Mouse (Mus musculus): ENCODE measurements around the gene Rps28. TPM values are rescaled to one million over a fixed set of nuclear protein-coding genes. Genes with fewer than 3 reads are reported as not detected.

The Rps28 gene
- polyA plus RNA-seq, 1 experiment from 2014 or later, result 613 TPM

Other genes with a start within 250 kb of the Rps28 start
- gene Zfp414, start 195.5 kb downstream of the Rps28 start, polyA plus RNA-seq (2016; fragmentation: Nextera tagmentation; extraction: Ambion mirVana), result 47.3 and 57.7 TPM in 2 replicates
- 0.63 and 0.84 TPM in 2 replicates for gene Pram1, start 186.5 kb downstream of the Rps28 start, polyA plus RNA-seq (2016; fragmentation: Nextera tagmentation; extraction: Ambion mirVana)
- 441 and 462 TPM in 2 replicates for gene Hnrnpm, start 137.7 kb downstream of the Rps28 start, polyA plus RNA-seq (2016; fragmentation: Nextera tagmentation; extraction: Ambion mirVana)
- gene March2, start 105.9 kb downstream of the Rps28 start, polyA plus RNA-seq (2016; fragmentation: Nextera tagmentation; extraction: Ambion mirVana), result 46.7 and 52.2 TPM in 2 replicates
- 422 and 447 TPM in 2 replicates for gene Rab11b, start 64.0 kb downstream of the Rps28 start, polyA plus RNA-seq (2016; fragmentation: Nextera tagmentation; extraction: Ambion mirVana)
- 21.1 and 28.3 TPM in 2 replicates for gene Angptl4, start 42.7 kb downstream of the Rps28 start, polyA plus RNA-seq (2016; fragmentation: Nextera tagmentation; extraction: Ambion mirVana)
- gene Kank3, start 14.0 kb downstream of the Rps28 start, polyA plus RNA-seq (2016; fragmentation: Nextera tagmentation; extraction: Ambion mirVana), result 25.5 and 31.9 TPM in 2 replicates
- 436 and 454 TPM in 2 replicates for gene Ndufa7, start within 50 bp of the Rps28 start, polyA plus RNA-seq (2016; fragmentation: Nextera tagmentation; extraction: Ambion mirVana)
- 59.8 and 63.5 TPM in 2 replicates for gene Cd320, start 18.5 kb upstream of the Rps28 start, polyA plus RNA-seq (2016; fragmentation: Nextera tagmentation; extraction: Ambion mirVana)
- gene Gm7029, start 49.3 kb upstream of the Rps28 start, polyA plus RNA-seq (2016; fragmentation: Nextera tagmentation; extraction: Ambion mirVana), result not detected in 2 replicates
- gene Kifc1, start 66.1 kb upstream of the Rps28 start, polyA plus RNA-seq (2016; fragmentation: Nextera tagmentation; extraction: Ambion mirVana), result 3.8 and 4.4 TPM in 2 replicates
- gene Platr17, start 80.6 kb upstream of the Rps28 start, polyA plus RNA-seq (2016; fragmentation: Nextera tagmentation; extraction: Ambion mirVana), result 0.23 and 0.38 TPM in 2 replicates
- 64.6 and 66.2 TPM in 2 replicates for gene Daxx, start 84.9 kb upstream of the Rps28 start, polyA plus RNA-seq (2016; fragmentation: Nextera tagmentation; extraction: Ambion mirVana)
- gene Tapbp, start 91.3 kb upstream of the Rps28 start, polyA plus RNA-seq (2016; fragmentation: Nextera tagmentation; extraction: Ambion mirVana), result 19.1 and 21.9 TPM in 2 replicates
- 21.8 and 25.3 TPM in 2 replicates for gene Zbtb22, start 91.3 kb upstream of the Rps28 start, polyA plus RNA-seq (2016; fragmentation: Nextera tagmentation; extraction: Ambion mirVana)
- gene Rgl2, start 105.0 kb upstream of the Rps28 start, polyA plus RNA-seq (2016; fragmentation: Nextera tagmentation; extraction: Ambion mirVana), result 69.9 and 74.3 TPM in 2 replicates
- gene Pfdn6, start 115.8 kb upstream of the Rps28 start, polyA plus RNA-seq (2016; fragmentation: Nextera tagmentation; extraction: Ambion mirVana), result 188 and 203 TPM in 2 replicates
- 37.5 and 37.7 TPM in 2 replicates for gene Wdr46, start 116.1 kb upstream of the Rps28 start, polyA plus RNA-seq (2016; fragmentation: Nextera tagmentation; extraction: Ambion mirVana)
- 8.1 and 8.7 TPM in 2 replicates for gene B3galt4, start 126.9 kb upstream of the Rps28 start, polyA plus RNA-seq (2016; fragmentation: Nextera tagmentation; extraction: Ambion mirVana)
- 67.0 and 70.9 TPM in 2 replicates for gene Vps52, start 131.2 kb upstream of the Rps28 start, polyA plus RNA-seq (2016; fragmentation: Nextera tagmentation; extraction: Ambion mirVana)
- gene Rps18, start 131.4 kb upstream of the Rps28 start, polyA plus RNA-seq (2016; fragmentation: Nextera tagmentation; extraction: Ambion mirVana), result 891 and 909 TPM in 2 replicates
- gene H2-K1, start 175.8 kb upstream of the Rps28 start, polyA plus RNA-seq (2016; fragmentation: Nextera tagmentation; extraction: Ambion mirVana), result 26.8 and 28.4 TPM in 2 replicates
- gene Ring1, start 200.1 kb upstream of the Rps28 start, polyA plus RNA-seq (2016; fragmentation: Nextera tagmentation; extraction: Ambion mirVana), result 25.2 and 27.0 TPM in 2 replicates
- gene H2-Ke6, start 203.5 kb upstream of the Rps28 start, polyA plus RNA-seq (2016; fragmentation: Nextera tagmentation; extraction: Ambion mirVana), result 110 and 131 TPM in 2 replicates
- gene Slc39a7, start 207.1 kb upstream of the Rps28 start, polyA plus RNA-seq (2016; fragmentation: Nextera tagmentation; extraction: Ambion mirVana), result 180 and 184 TPM in 2 replicates
- gene Rxrb, start 207.2 kb upstream of the Rps28 start, polyA plus RNA-seq (2016; fragmentation: Nextera tagmentation; extraction: Ambion mirVana), result 68.0 and 68.4 TPM in 2 replicates
- 2.3 and 4.0 TPM in 2 replicates for gene Col11a2, start 214.9 kb upstream of the Rps28 start, polyA plus RNA-seq (2016; fragmentation: Nextera tagmentation; extraction: Ambion mirVana)

Data from midbrain, embryonic 12.5 days (tissue).